Mouse (Mus musculus): ENCODE measurements around the gene Cxcl12. TPM values are rescaled to one million over a fixed set of nuclear protein-coding genes. Genes with fewer than 3 reads are reported as not detected.

Gene Cxcl12
- total and polyA plus RNA-seq, 3 experiments: 0.11 TPM; not detected in 2

GRCm38 (mm10) chr6:117137735-117138134, 30.6 kb upstream of the Cxcl12 start:
- Histone ChIP-seq H3K4me3 (ENCODE audit: low read depth, low read length) (no peak overlapping the region), H3K27me3 (ENCODE audit: insufficient read depth, low read length) (no peaks in the 10 kb centered on the region), H3K9me3 (replicated peaks) (peaks cover 60% of the 10 kb centered on the region), H3K4me1 (ENCODE audit: insufficient read depth, low read depth, low read length) (no peaks in the 10 kb centered on the region), H3K36me3 (replicated peaks) (no peaks in the 10 kb centered on the region)
- DNase-seq (ENCODE audit: low spot score) (no peak), ATAC-seq (ENCODE audit: extremely low read depth, insufficient number of reproducible peaks, low FRiP score, poor library complexity, severe bottlenecking) (no peak)
- TF ChIP-seq GATA2 (IDR thresholded peaks at IDR 0.05; ENCODE audit: borderline replicate concordance, low read depth, low read length): no peak
- no peak for TF ChIP-seq CTCF (IDR thresholded peaks at IDR 0.05; ENCODE audit: low read depth, low read length)
- TF ChIP-seq POLR2AphosphoS5 (IDR thresholded peaks at IDR 0.05; ENCODE audit: insufficient replicate concordance, low read depth, low read length): no peak
- no peak for TF ChIP-seq GATA1 (IDR thresholded peaks at IDR 0.05; ENCODE audit: borderline replicate concordance, low read length)
- TF ChIP-seq TAL1 (conservative IDR thresholded peaks at IDR 0.05; ENCODE audit: low read depth, low read length): no peak

- Histone ChIP-seq H3K4me1 (ENCODE audit: insufficient read depth, low read depth, low read length) (no peaks in the 10 kb centered on the region), H3K4me3 (ENCODE audit: low read depth, low read length) (no peak overlapping the region), H3K36me3 (replicated peaks) (no peaks in the 10 kb centered on the region), H3K9me3 (replicated peaks) (peaks cover 41% of the 10 kb centered on the region), H3K27me3 (ENCODE audit: insufficient read depth, low read length) (no peaks in the 10 kb centered on the region)
- no peak for DNase-seq (ENCODE audit: low spot score)
- ATAC-seq (ENCODE audit: extremely low read depth, insufficient number of reproducible peaks, low FRiP score, poor library complexity, severe bottlenecking): no peak
- TF ChIP-seq POLR2AphosphoS5 (IDR thresholded peaks at IDR 0.05; ENCODE audit: insufficient replicate concordance, low read depth, low read length): no peak
- TF ChIP-seq TAL1 (conservative IDR thresholded peaks at IDR 0.05; ENCODE audit: low read depth, low read length): no peak
- TF ChIP-seq CTCF (IDR thresholded peaks at IDR 0.05; ENCODE audit: low read depth, low read length): no peak
- no peak for TF ChIP-seq GATA2 (IDR thresholded peaks at IDR 0.05; ENCODE audit: borderline replicate concordance, low read depth, low read length)
- TF ChIP-seq GATA1 (IDR thresholded peaks at IDR 0.05; ENCODE audit: borderline replicate concordance, low read length): no peak
Observed at GRCm38 (mm10) chr6:117140907-117141306, 27.4 kb upstream of the Cxcl12 start.

GRCm38 (mm10) chr6:117146951-117147350, 21.4 kb upstream of the Cxcl12 start:
- DNase-seq (ENCODE audit: low spot score): no peak

GRCm38 (mm10) chr6:117151484-117152149, 16.7 kb upstream of the Cxcl12 start:
- DNase-seq (ENCODE audit: low spot score) (no peak), ATAC-seq (ENCODE audit: extremely low read depth, insufficient number of reproducible peaks, low FRiP score, poor library complexity, severe bottlenecking) (no peak)
- TF ChIP-seq GATA1 (IDR thresholded peaks at IDR 0.05; ENCODE audit: borderline replicate concordance, low read length) (no peak), TAL1 (conservative IDR thresholded peaks at IDR 0.05; ENCODE audit: low read depth, low read length) (no peak)
- Histone ChIP-seq H3K27me3 (ENCODE audit: insufficient read depth, low read length) (no peaks in the 10 kb centered on the region; the same call in 1 of the 2 replicates), H3K9me3 (replicated peaks) (peaks cover 57% of the 10 kb centered on the region), H3K4me3 (ENCODE audit: low read depth, low read length) (no peak overlapping the region), H3K36me3 (replicated peaks) (no peaks in the 10 kb centered on the region), H3K4me1 (ENCODE audit: insufficient read depth, low read depth, low read length) (no peaks in the 10 kb centered on the region)

More at GRCm38 (mm10) chr6:117146951-117147350, 21.4 kb upstream of the Cxcl12 start:
- H3K27me3 ChIP-seq (ENCODE audit: insufficient read depth, low read length): no peaks in the 10 kb centered on the region; the same call in 1 of the 2 replicates
- TF ChIP-seq GATA2 (IDR thresholded peaks at IDR 0.05; ENCODE audit: borderline replicate concordance, low read depth, low read length): no peak
- TF ChIP-seq TAL1 (conservative IDR thresholded peaks at IDR 0.05; ENCODE audit: low read depth, low read length): no peak
- no peak for TF ChIP-seq GATA1 (IDR thresholded peaks at IDR 0.05; ENCODE audit: borderline replicate concordance, low read length)
- H3K9me3 ChIP-seq (replicated peaks): peaks cover 39% of the 10 kb centered on the region
- no peak overlapping the region for H3K4me3 ChIP-seq (ENCODE audit: low read depth, low read length)
- H3K36me3 ChIP-seq (replicated peaks): no peaks in the 10 kb centered on the region
- no peak for ATAC-seq (ENCODE audit: extremely low read depth, insufficient number of reproducible peaks, low FRiP score, poor library complexity, severe bottlenecking)
- no peaks in the 10 kb centered on the region for H3K4me1 ChIP-seq (ENCODE audit: insufficient read depth, low read depth, low read length)

- H3K27me3 ChIP-seq (ENCODE audit: insufficient read depth, low read length): no peaks in the 10 kb centered on the region
- no peaks in the 10 kb centered on the region for H3K4me1 ChIP-seq (ENCODE audit: insufficient read depth, low read depth, low read length)
- H3K4me3 ChIP-seq (ENCODE audit: low read depth, low read length): no peak overlapping the region
- DNase-seq (ENCODE audit: low spot score): no peak
- TF ChIP-seq CTCF (IDR thresholded peaks at IDR 0.05; ENCODE audit: low read depth, low read length) (no peak), TAL1 (conservative IDR thresholded peaks at IDR 0.05; ENCODE audit: low read depth, low read length) (no peak), POLR2AphosphoS5 (IDR thresholded peaks at IDR 0.05; ENCODE audit: insufficient replicate concordance, low read depth, low read length) (no peak), GATA2 (IDR thresholded peaks at IDR 0.05; ENCODE audit: borderline replicate concordance, low read depth, low read length) (no peak), GATA1 (IDR thresholded peaks at IDR 0.05; ENCODE audit: borderline replicate concordance, low read length) (no peak)
- ATAC-seq (ENCODE audit: extremely low read depth, insufficient number of reproducible peaks, low FRiP score, poor library complexity, severe bottlenecking): no peak
- peaks cover 64% of the 10 kb centered on the region for H3K9me3 ChIP-seq (replicated peaks)
- no peaks in the 10 kb centered on the region for H3K36me3 ChIP-seq (replicated peaks)
Observed at GRCm38 (mm10) chr6:117153046-117153445, 15.3 kb upstream of the Cxcl12 start.

- H3K4me1 ChIP-seq (ENCODE audit: insufficient read depth, low read depth, low read length): no peaks in the 10 kb centered on the region
- ATAC-seq (ENCODE audit: extremely low read depth, insufficient number of reproducible peaks, low FRiP score, poor library complexity, severe bottlenecking) (no peak), DNase-seq (ENCODE audit: low spot score) (no peak)
- no peaks in the 10 kb centered on the region for H3K27me3 ChIP-seq (ENCODE audit: insufficient read depth, low read length)
- no peak overlapping the region for H3K4me3 ChIP-seq (ENCODE audit: low read depth, low read length)
- H3K9me3 ChIP-seq (replicated peaks): peaks cover 65% of the 10 kb centered on the region
- H3K36me3 ChIP-seq (replicated peaks): no peaks in the 10 kb centered on the region
- no peak for TF ChIP-seq GATA1 (IDR thresholded peaks at IDR 0.05; ENCODE audit: borderline replicate concordance, low read length)
- no peak for TF ChIP-seq TAL1 (conservative IDR thresholded peaks at IDR 0.05; ENCODE audit: low read depth, low read length)
- no peak for TF ChIP-seq GATA2 (IDR thresholded peaks at IDR 0.05; ENCODE audit: borderline replicate concordance, low read depth, low read length)
- no peak for TF ChIP-seq CTCF (IDR thresholded peaks at IDR 0.05; ENCODE audit: low read depth, low read length)
- TF ChIP-seq POLR2AphosphoS5 (IDR thresholded peaks at IDR 0.05; ENCODE audit: insufficient replicate concordance, low read depth, low read length): no peak
Observed at GRCm38 (mm10) chr6:117156846-117157245, 11.5 kb upstream of the Cxcl12 start.

Data from G1E (cell line).